Mouse (Mus musculus) kidney, embryonic 16.5 days (tissue): ENCODE data around the gene Gpn2. TPM values are rescaled to one million over a fixed set of nuclear protein-coding genes. Genes with fewer than 3 reads are reported as not detected.
A peak's percentile ranks its signal among the peaks of the same experiment; 100 is the strongest.

Source experiments
- ATAC-seq: fragments of 200-750 bp; cut with Nextera tagmentation; 2 replicates; pipeline ENCODE4 v1.8.0; 2017; ENCODE audit warnings: moderate TSS enrichment; ENCODE audit not compliant: low FRiP score, low TSS enrichment
- H3K27ac ChIP-seq: fragments of 300-500 bp; sonication (generic); 2 replicates; pipeline ENCODE4 v1.5.1; 2014; ENCODE audit warnings: low read length
- H3K27me3 ChIP-seq: fragments of 300-500 bp; sonication (generic); 2 replicates; pipeline ENCODE4 v1.6.1; 2014; ENCODE audit warnings: low read length, control low read depth, mixed read lengths; ENCODE audit not compliant: insufficient read depth
- H3K36me3 ChIP-seq: fragments of 300-500 bp; sonication (generic); 2 replicates; pipeline ENCODE4 v1.6.1; 2014; ENCODE audit warnings: low read length, control low read depth, mixed read lengths; ENCODE audit not compliant: insufficient read depth
- H3K4me1 ChIP-seq: fragments of 300-500 bp; sonication (generic); 2 replicates; pipeline ENCODE4 v1.6.1; 2014; ENCODE audit warnings: low read length, control low read depth, mixed read lengths; ENCODE audit not compliant: insufficient read depth
- H3K4me2 ChIP-seq: fragments of 300-500 bp; sonication (generic); replicated peaks from 2 replicates; pipeline ENCODE4 v1.6.1; 2014; ENCODE audit warnings: low read depth, low read length
- H3K4me3 ChIP-seq: fragments of 300-500 bp; sonication (generic); 2 replicates; pipeline ENCODE4 v1.5.1; 2014; ENCODE audit warnings: mild to moderate bottlenecking, low read length
- H3K9ac ChIP-seq: fragments of 300-500 bp; sonication (generic); replicated peaks from 2 replicates; pipeline ENCODE4 v1.6.1; 2014; ENCODE audit warnings: low read length
- H3K9me3 ChIP-seq: fragments of 300-500 bp; sonication (generic); 2 replicates; pipeline ENCODE4 v1.6.1; 2016; ENCODE audit warnings: low read length, control low read depth
- WGBS: fragments of 180-500 bp; shearing (Covaris S2); extraction: QIAGEN DNeasy Blood & Tissue Kit; methylation state at CpG from one replicate; pipeline ENCODE4 v1.1.7; 2014; 5-methylcytosine and 5-hydroxymethylcytosine counted together
- polyA plus RNA-seq: library from polyadenylated mRNA; unstranded; fragments of >200 nt; fragmentation: Nextera tagmentation; extraction: Ambion mirVana; gene quantifications from 2 replicates; pipeline ENCODE4 v1.2.1, GENCODE M21; 2015

Gpn2 gene
- polyA plus RNA-seq, 1 experiment from 2014 or later, result 20.9 TPM

GRCm38 (mm10) chr4:133559846-133560245, 24.3 kb upstream of the Gpn2 start:
- no peak for ATAC-seq
- Histone ChIP-seq H3K9me3 (peaks cover 3% of the 10 kb centered on the region; the same call in 1 of the 2 replicates), H3K9ac (no peak overlapping the region), H3K4me1 (no peaks in the 10 kb centered on the region), H3K36me3 (no peaks in the 10 kb centered on the region), H3K4me2 (no peak overlapping the region), H3K27ac (no peak overlapping the region), H3K4me3 (no peak overlapping the region), H3K27me3 (no peaks in the 10 kb centered on the region)
- WGBS, result 71% methylated on average over 4 of the region's 4 CpGs

DNA sequence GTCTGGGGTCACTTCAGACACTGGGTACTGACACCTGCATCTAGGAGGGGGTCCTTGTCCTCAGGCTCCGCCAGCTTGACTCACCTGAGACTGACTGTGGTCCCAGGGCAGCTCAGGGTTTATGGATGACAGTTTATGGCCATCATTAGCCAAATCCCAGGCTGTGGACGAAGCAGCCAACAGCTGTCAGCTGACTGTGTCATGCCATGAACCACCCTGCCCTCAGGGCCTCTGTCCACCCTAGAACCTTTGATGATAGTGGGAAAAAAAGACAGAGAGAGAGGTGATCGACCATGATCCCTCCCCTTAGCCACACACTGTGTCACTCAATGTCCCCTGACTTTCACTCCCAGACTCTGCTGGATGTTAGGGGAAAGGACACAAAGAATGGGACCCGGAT, 22.5 kb upstream of the Gpn2 start:
- Histone ChIP-seq H3K4me2 (no peak overlapping the region), H3K36me3 (no peaks in the 10 kb centered on the region), H3K27ac (no peak overlapping the region), H3K9ac (no peak overlapping the region), H3K9me3 (peaks cover 3% of the 10 kb centered on the region; the same call in 1 of the 2 replicates), H3K4me3 (no peak overlapping the region), H3K4me1 (no peaks in the 10 kb centered on the region), H3K27me3 (no peaks in the 10 kb centered on the region)
- WGBS, result 47% methylated on average over 4 of the region's 4 CpGs
- ATAC-seq, result no peak

DNA sequence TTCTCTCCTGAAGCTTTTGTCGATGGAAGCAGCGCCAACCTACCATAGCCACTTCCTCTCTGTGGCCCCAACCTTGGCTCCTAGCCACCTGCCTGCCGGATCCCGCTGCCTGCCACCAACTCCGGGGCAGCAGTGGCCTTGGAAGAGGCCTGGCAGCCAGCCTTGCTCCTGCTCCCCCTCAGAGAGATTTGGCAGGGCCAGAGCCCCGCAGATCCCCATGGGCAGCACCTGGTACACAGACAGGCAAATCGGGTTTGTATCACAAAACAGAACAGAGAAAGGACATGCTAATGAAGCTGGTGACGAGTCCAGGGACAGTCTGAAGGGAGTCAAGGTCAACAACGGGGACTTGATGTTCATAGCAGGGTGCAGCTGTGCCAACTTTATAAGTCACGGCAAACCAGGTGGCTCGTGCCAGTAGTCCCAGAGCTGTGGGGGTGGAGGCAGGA, 21.0 kb upstream of the Gpn2 start:
- no peak overlapping the region for H3K4me3 ChIP-seq
- H3K27me3 ChIP-seq, result no peaks in the 10 kb centered on the region
- H3K4me1 ChIP-seq, result no peaks in the 10 kb centered on the region
- no peak overlapping the region for H3K27ac ChIP-seq
- H3K4me2 ChIP-seq, result no peak overlapping the region
- peaks cover 3% of the 10 kb centered on the region; the same call in 1 of the 2 replicates for H3K9me3 ChIP-seq
- H3K36me3 ChIP-seq, result no peaks in the 10 kb centered on the region
- no peak overlapping the region for H3K9ac ChIP-seq
- no peak for ATAC-seq
- 71% methylated on average over 11 of the region's 11 CpGs for WGBS

DNA sequence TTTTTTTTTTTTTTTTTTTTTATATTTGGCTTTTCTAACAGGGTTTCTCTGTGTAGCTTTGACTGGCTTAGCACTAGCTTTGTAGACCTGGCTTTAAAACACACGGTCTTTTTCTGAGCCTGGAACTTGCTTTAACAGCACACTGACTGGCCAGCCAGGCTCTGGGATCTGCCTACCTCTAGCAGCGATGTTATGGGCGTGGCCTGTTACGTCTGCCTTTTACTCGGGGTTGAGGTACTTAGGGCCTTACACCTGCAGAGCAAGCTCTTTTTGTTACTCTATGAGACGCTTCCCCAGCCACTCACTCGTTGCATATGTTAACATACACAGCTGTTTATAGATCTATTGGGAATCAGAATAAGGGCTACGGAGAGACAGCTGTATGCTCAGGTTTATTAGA, 16.9 kb upstream of the Gpn2 start:
- Histone ChIP-seq H3K4me3 (no peak overlapping the region), H3K27me3 (no peaks in the 10 kb centered on the region), H3K4me1 (peaks cover 5% of the 10 kb centered on the region; the same call in 1 of the 2 replicates), H3K9me3 (peaks cover 3% of the 10 kb centered on the region; the same call in 1 of the 2 replicates), H3K9ac (no peak overlapping the region), H3K4me2 (no peak overlapping the region), H3K27ac (no peak overlapping the region), H3K36me3 (no peaks in the 10 kb centered on the region)
- no peak for ATAC-seq
- 21% methylated on average over 8 of the region's 8 CpGs for WGBS

DNA sequence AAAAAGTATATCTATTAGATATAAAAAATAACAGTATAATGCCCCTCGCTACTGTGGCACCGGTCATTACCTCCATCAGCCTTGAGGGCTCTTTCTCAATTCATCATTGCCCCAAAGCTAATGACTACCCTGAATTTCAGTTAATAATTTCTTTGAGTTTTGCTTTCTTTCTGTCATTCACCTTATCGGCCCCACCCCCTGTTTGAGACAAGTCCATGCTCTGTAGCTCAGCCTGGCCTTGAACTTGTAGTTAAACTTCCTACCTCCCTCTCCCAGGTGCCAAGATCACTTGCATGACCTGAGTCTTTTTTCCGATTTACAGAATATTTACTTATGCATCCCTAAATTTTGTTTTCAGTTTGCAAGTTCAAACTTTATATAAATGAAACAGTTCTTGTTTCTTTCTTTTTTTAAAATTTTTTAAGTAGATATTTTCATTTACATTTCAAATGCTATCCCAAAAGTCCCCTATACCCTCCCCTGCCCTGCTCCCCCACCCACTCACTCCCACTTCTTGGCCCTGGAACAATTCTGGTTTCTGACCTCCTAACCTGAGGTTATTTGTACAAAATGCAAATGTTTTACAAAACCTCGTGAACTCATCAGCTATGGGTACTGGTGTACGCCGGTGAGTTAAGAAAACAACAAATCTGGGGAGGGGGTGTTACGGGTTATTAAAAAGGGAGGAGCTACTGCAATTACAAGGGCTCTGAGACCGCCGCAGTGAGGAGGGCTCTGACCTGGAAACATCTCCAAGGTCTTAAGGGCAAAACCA, 14.7 kb upstream of the Gpn2 start:
- no peak overlapping the region for H3K27ac ChIP-seq
- no peak overlapping the region for H3K4me3 ChIP-seq
- peak overlapping the region; percentile 41 for H3K4me2 ChIP-seq

DNA sequence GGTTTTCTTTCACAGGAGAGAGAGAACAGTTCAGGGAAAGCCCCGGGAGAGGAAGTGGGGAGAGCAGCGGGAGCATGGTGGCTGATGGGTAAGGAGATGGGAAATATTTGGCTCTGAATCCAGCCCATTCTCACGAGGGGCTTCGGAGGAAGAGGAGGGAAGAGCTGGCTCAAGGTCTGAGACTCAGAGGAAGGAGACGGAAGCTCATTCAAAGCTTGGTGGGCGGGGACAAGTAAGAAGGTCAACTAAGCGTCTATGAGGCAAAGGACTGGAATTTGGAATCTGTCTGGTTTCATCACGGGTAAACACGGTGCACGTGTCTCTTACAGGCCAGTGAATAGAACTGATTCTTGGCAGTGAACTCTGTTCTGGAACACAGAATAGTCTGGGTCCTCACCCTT, 14.1 kb upstream of the Gpn2 start:
- Histone ChIP-seq H3K4me1 (peaks cover 5% of the 10 kb centered on the region), H3K36me3 (no peaks in the 10 kb centered on the region), H3K9me3 (no peaks in the 10 kb centered on the region), H3K4me3 (no peak overlapping the region), H3K27ac (no peak overlapping the region), H3K4me2 (peak overlapping the region; percentile 41), H3K27me3 (no peaks in the 10 kb centered on the region), H3K9ac (0 out of 2 replicates have a peak overlapping the region, but pooled peaks have one; percentile 41)
- ATAC-seq, result no peak
- WGBS, result 34% methylated on average over 10 of the region's 10 CpGs

More for the DNA sequence above, 14.7 kb upstream of the Gpn2 start:
- no peaks in the 10 kb centered on the region for H3K36me3 ChIP-seq
- H3K9ac ChIP-seq, result 0 out of 2 replicates have a peak overlapping the region, but pooled peaks have one; percentile 41
- H3K9me3 ChIP-seq, result peaks cover 1% of the 10 kb centered on the region; the same call in 1 of the 2 replicates
- WGBS, result 53% methylated on average over 10 of the region's 10 CpGs
- peaks cover 5% of the 10 kb centered on the region; the same call in 1 of the 2 replicates for H3K4me1 ChIP-seq
- no peaks in the 10 kb centered on the region for H3K27me3 ChIP-seq
- no peak for ATAC-seq

GRCm38 (mm10) chr4:133574070-133574842, 9.9 kb upstream of the Gpn2 start, which contains the start of gene Gpatch3:
Gene Gpatch3 (plus strand): TSS chr4:133574745.
- Histone ChIP-seq H3K27me3 (no peaks in the 10 kb centered on the region), H3K27ac (peak within 1 kb of the TSS; percentile 90), H3K9ac (peak within 1 kb of the TSS; percentile 92), H3K4me3 (peak within 1 kb of the TSS; percentile 95), H3K4me2 (peak within 1 kb of the TSS; percentile 85), H3K9me3 (no peaks in the 10 kb centered on the region), H3K36me3 (peaks cover 14% of the 10 kb centered on the region; the same call in 1 of the 2 replicates), H3K4me1 (peaks cover 11% of the 10 kb centered on the region)
- peak; percentile 87 for ATAC-seq
- 6% methylated on average over 44 of the region's 44 CpGs for WGBS

GRCm38 (mm10) chr4:133574843-133575202, 9.3 kb upstream of the Gpn2 start:
- Histone ChIP-seq H3K27me3 (no peaks in the 10 kb centered on the region), H3K4me1 (peaks cover 8% of the 10 kb centered on the region), H3K9ac (peak overlapping the region; percentile 92), H3K36me3 (peaks cover 20% of the 10 kb centered on the region; the same call in 1 of the 2 replicates), H3K4me2 (peak overlapping the region; percentile 85), H3K9me3 (no peaks in the 10 kb centered on the region), H3K27ac (peak overlapping the region; percentile 90; the same call in 1 of the 2 replicates), H3K4me3 (peak overlapping the region; percentile 95)
- no peak for ATAC-seq
- WGBS, result under 1% methylated on average over 41 of the region's 41 CpGs

GRCm38 (mm10) chr4:133577983-133578382, 6.2 kb upstream of the Gpn2 start:
- Histone ChIP-seq H3K27me3 (no peaks in the 10 kb centered on the region), H3K4me2 (no peak overlapping the region), H3K36me3 (peaks cover 38% of the 10 kb centered on the region), H3K9ac (no peak overlapping the region), H3K27ac (no peak overlapping the region), H3K9me3 (no peaks in the 10 kb centered on the region), H3K4me1 (peaks cover 6% of the 10 kb centered on the region), H3K4me3 (no peak overlapping the region)
- no peak for ATAC-seq
- 74% methylated on average over 12 of the region's 12 CpGs for WGBS
